Mouse (Mus musculus) lung, postnatal 0 days (tissue): ENCODE results near the gene Dnaaf2. TPM values are rescaled to one million over a fixed set of nuclear protein-coding genes. Genes with fewer than 3 reads are reported as not detected.

Experiments used
- ATAC-seq: fragments of 200-750 bp; cut with Nextera tagmentation; 2 replicates; pipeline ENCODE4 v1.8.0; 2017; ENCODE audit warnings: moderate library complexity
- DNase-seq: peaks from one replicate; pipeline ENCODE4 v3.0.0-alpha.2; 2016; ENCODE audit warnings: low spot score
- H3K27ac ChIP-seq: fragments of 300-500 bp; sonication (generic); 2 replicates; pipeline ENCODE4 v1.5.1; 2014; ENCODE audit warnings: antibody characterized with exemption, mild to moderate bottlenecking, low read length, mixed read lengths
- H3K27me3 ChIP-seq: fragments of 300-500 bp; sonication (generic); replicated peaks from 2 replicates; pipeline ENCODE4 v1.6.1; 2014; ENCODE audit warnings: low read length, mixed read lengths; ENCODE audit not compliant: insufficient read depth
- H3K36me3 ChIP-seq: fragments of 300-500 bp; sonication (generic); 2 replicates; pipeline ENCODE4 v1.6.1; 2014; ENCODE audit warnings: low read length, mixed read lengths; ENCODE audit not compliant: insufficient read depth
- H3K4me1 ChIP-seq: fragments of 300-500 bp; sonication (generic); 2 replicates; pipeline ENCODE4 v1.6.1; 2014; ENCODE audit warnings: antibody characterized with exemption, low read depth, low read length, mixed read lengths; ENCODE audit not compliant: insufficient read depth
- H3K4me2 ChIP-seq: fragments of 300-500 bp; sonication (generic); replicated peaks from 2 replicates; pipeline ENCODE4 v1.6.1; 2014; ENCODE audit warnings: low read depth, mild to moderate bottlenecking, low read length, moderate library complexity, mixed read lengths
- H3K4me3 ChIP-seq: fragments of 300-500 bp; sonication (generic); 2 replicates; pipeline ENCODE4 v1.5.1; 2014; ENCODE audit warnings: low read depth, low read length
- H3K9ac ChIP-seq: fragments of 300-500 bp; sonication (generic); replicated peaks from 2 replicates; pipeline ENCODE4 v1.6.1; 2014; ENCODE audit warnings: low read depth, mild to moderate bottlenecking
- H3K9me3 ChIP-seq: fragments of 300-500 bp; sonication (generic); 2 replicates; pipeline ENCODE4 v1.6.1; 2016; ENCODE audit warnings: low read length, mixed read lengths
- CTCF ChIP-seq: IDR thresholded peaks from 2 replicates; pipeline ENCODE4 v1.5.1; 2016; ENCODE audit warnings: antibody characterized with exemption, mild to moderate bottlenecking
- EP300 ChIP-seq: IDR thresholded peaks from 2 replicates; pipeline ENCODE4 v1.6.1; 2016; ENCODE audit warnings: antibody characterized with exemption, mild to moderate bottlenecking, control low read depth
- WGBS: fragments of 180-500 bp; shearing (Covaris S2); extraction: QIAGEN DNeasy Blood & Tissue Kit; methylation state at CpG from one replicate; pipeline ENCODE4 v1.1.7; 2014; 5-methylcytosine and 5-hydroxymethylcytosine counted together
- polyA plus RNA-seq: library from polyadenylated mRNA; unstranded; fragments of >200 nt; fragmentation: Nextera tagmentation; extraction: Ambion mirVana; gene quantifications from 2 replicates; pipeline ENCODE4 v1.2.1, GENCODE M21; 2015

Dnaaf2 gene
- polyA plus RNA-seq: 5.8 and 6.3 TPM in 2 replicates

- Histone ChIP-seq H3K9ac (peak within 1 kb of the TSS; percentile 71), H3K27me3 (no peaks in the 10 kb centered on the region), H3K36me3 (no peaks in the 10 kb centered on the region), H3K4me3 (peak within 1 kb of the TSS; percentile 93), H3K27ac (peak within 1 kb of the TSS; percentile 89), H3K9me3 (no peaks in the 10 kb centered on the region), H3K4me2 (peak within 1 kb of the TSS; percentile 93), H3K4me1 (no peaks in the 10 kb centered on the region)
- DNase-seq (peak; percentile 78), ATAC-seq (peak; percentile 34)
- TF ChIP-seq EP300 (no peak), CTCF (no peak)
- WGBS: under 1% methylated on average over 18 of the region's 18 CpGs
Observed at GRCm38 (mm10) chr12:69198164-69198535, at the start of gene Dnaaf2. Dnaaf2 (minus strand) TSS chr12:69198429.

GRCm38 (mm10) chr12:69241771-69242431, 43.7 kb upstream of the Dnaaf2 start:
- peak; percentile 91 for ATAC-seq
- Histone ChIP-seq H3K36me3 (no peaks in the 10 kb centered on the region), H3K4me3 (peak overlapping the region; percentile 74), H3K27ac (peak overlapping the region; percentile 78), H3K9ac (peak overlapping the region; percentile 69), H3K4me2 (peak overlapping the region; percentile 85), H3K4me1 (no peaks in the 10 kb centered on the region), H3K27me3 (no peaks in the 10 kb centered on the region), H3K9me3 (no peaks in the 10 kb centered on the region)
- DNase-seq: peak; percentile 72
- TF ChIP-seq EP300: no peak
- no peak for TF ChIP-seq CTCF
- under 1% methylated on average over 53 of the region's 64 CpGs for WGBS

- H3K4me3 ChIP-seq: peak overlapping the region; percentile 74
- ATAC-seq (no peak), DNase-seq (no peak)
- WGBS: 0% methylated on average over 3 of the region's 3 CpGs
- H3K4me1 ChIP-seq: no peaks in the 10 kb centered on the region
- TF ChIP-seq CTCF (no peak), EP300 (no peak)
- peak overlapping the region; percentile 69 for H3K9ac ChIP-seq
- peak overlapping the region; percentile 85 for H3K4me2 ChIP-seq
- H3K27me3 ChIP-seq: no peaks in the 10 kb centered on the region
- peak overlapping the region; percentile 78 for H3K27ac ChIP-seq
- no peaks in the 10 kb centered on the region for H3K36me3 ChIP-seq
- H3K9me3 ChIP-seq: no peaks in the 10 kb centered on the region
Observed at GRCm38 (mm10) chr12:69241405-69241770, 43.2 kb upstream of the Dnaaf2 start.

- 63% methylated on average over 6 of the region's 6 CpGs for whole genome bisulfite sequencing
- DNase-seq (no peak), ATAC-seq (no peak)
- H3K27me3 ChIP-seq: no peaks in the 10 kb centered on the region
- H3K4me3 ChIP-seq: peak within 1 kb of the TSS; percentile 74
- TF ChIP-seq EP300 (no peak), CTCF (no peak)
- peak within 1 kb of the TSS; percentile 69 for H3K9ac ChIP-seq
- H3K27ac ChIP-seq: peak within 1 kb of the TSS; percentile 78
- H3K4me1 ChIP-seq: no peaks in the 10 kb centered on the region
- no peaks in the 10 kb centered on the region for H3K9me3 ChIP-seq
- H3K36me3 ChIP-seq: no peaks in the 10 kb centered on the region
- H3K4me2 ChIP-seq: peak within 1 kb of the TSS; percentile 85
Observed at GRCm38 (mm10) chr12:69240876-69241275, 42.6 kb upstream of the Dnaaf2 start, which contains the start of gene Klhdc1. Klhdc1 (plus strand) TSS chr12:69241176.

- TF ChIP-seq CTCF (peak; percentile 45), EP300 (no peak)
- H3K4me1 ChIP-seq: no peaks in the 10 kb centered on the region
- peak; percentile 29 for ATAC-seq
- H3K27me3 ChIP-seq: no peaks in the 10 kb centered on the region
- H3K9ac ChIP-seq: no peak overlapping the region
- no peaks in the 10 kb centered on the region for H3K9me3 ChIP-seq
- H3K36me3 ChIP-seq: no peaks in the 10 kb centered on the region
- H3K27ac ChIP-seq: no peak overlapping the region
- peak; percentile 38 for DNase-seq
- no peak overlapping the region for H3K4me3 ChIP-seq
- WGBS: 32% methylated on average over 3 of the region's 3 CpGs
- H3K4me2 ChIP-seq: no peak overlapping the region
Observed at GRCm38 (mm10) chr12:69238284-69238683, 40.1 kb upstream of the Dnaaf2 start.

- Histone ChIP-seq H3K4me3 (no peak overlapping the region), H3K4me2 (no peak overlapping the region), H3K4me1 (no peaks in the 10 kb centered on the region), H3K36me3 (no peaks in the 10 kb centered on the region), H3K27me3 (no peaks in the 10 kb centered on the region), H3K27ac (no peak overlapping the region), H3K9ac (no peak overlapping the region), H3K9me3 (no peaks in the 10 kb centered on the region)
- 55% methylated on average over 6 of the region's 6 CpGs for WGBS
- TF ChIP-seq CTCF (no peak), EP300 (no peak)
- ATAC-seq (peak; percentile 70), DNase-seq (peak; percentile 70)
Observed at GRCm38 (mm10) chr12:69235782-69236181, 37.6 kb upstream of the Dnaaf2 start.
